Mouse (Mus musculus) midbrain, embryonic 16.5 days (tissue): ENCODE data around the gene Plxna4. TPM values are rescaled to one million over a fixed set of nuclear protein-coding genes. Genes with fewer than 3 reads are reported as not detected.

Source experiments
- ATAC-seq: fragments of 200-750 bp; cut with Nextera tagmentation; 2 replicates; pipeline ENCODE4 v1.8.0; 2017; ENCODE audit warnings: moderate TSS enrichment
- H3K27ac ChIP-seq: fragments of 300-500 bp; sonication (generic); 2 replicates; pipeline ENCODE4 v1.5.1; 2014; ENCODE audit warnings: mild to moderate bottlenecking, low read length, mixed read lengths
- H3K27me3 ChIP-seq: fragments of 300-500 bp; sonication (generic); 2 replicates; pipeline ENCODE4 v1.6.1; 2014; ENCODE audit warnings: low read depth, low read length, mixed read lengths; ENCODE audit not compliant: control insufficient read depth, insufficient read depth
- H3K36me3 ChIP-seq: fragments of 300-500 bp; sonication (generic); 2 replicates; pipeline ENCODE4 v1.6.1; 2014; ENCODE audit warnings: mild to moderate bottlenecking, low read length, moderate library complexity, mixed read lengths; ENCODE audit not compliant: control insufficient read depth, insufficient read depth
- H3K4me1 ChIP-seq: fragments of 300-500 bp; sonication (generic); 2 replicates; pipeline ENCODE4 v1.6.1; 2014; ENCODE audit warnings: mild to moderate bottlenecking, low read length, mixed read lengths; ENCODE audit not compliant: control insufficient read depth, insufficient read depth
- H3K4me2 ChIP-seq: fragments of 300-500 bp; sonication (generic); 2 replicates; pipeline ENCODE4 v1.6.1; 2014; ENCODE audit warnings: mild to moderate bottlenecking, low read length, mixed read lengths
- H3K4me3 ChIP-seq: fragments of 300-500 bp; sonication (generic); 2 replicates; pipeline ENCODE4 v1.5.1; 2014; ENCODE audit warnings: low read depth, mild to moderate bottlenecking, low read length, moderate library complexity, mixed read lengths
- H3K9ac ChIP-seq: fragments of 300-500 bp; sonication (generic); 2 replicates; pipeline ENCODE4 v1.6.1; 2014; ENCODE audit warnings: low read depth, low read length, mixed read lengths
- H3K9me3 ChIP-seq: fragments of 300-500 bp; sonication (generic); replicated peaks from 2 replicates; pipeline ENCODE4 v1.6.1; 2014; ENCODE audit warnings: mild to moderate bottlenecking, low read length, mixed read lengths; ENCODE audit not compliant: control insufficient read depth, poor library complexity, severe bottlenecking
- WGBS: fragments of 180-500 bp; shearing (Covaris S2); extraction: QIAGEN DNeasy Blood & Tissue Kit; methylation state at CpG from one replicate; pipeline ENCODE4 v1.1.7; 2014; 5-methylcytosine and 5-hydroxymethylcytosine counted together
- polyA plus RNA-seq: library from polyadenylated mRNA; unstranded; fragments of >200 nt; fragmentation: Nextera tagmentation; extraction: Ambion mirVana; gene quantifications from 2 replicates; pipeline ENCODE4 v1.2.1, GENCODE M21; 2015

Gene Plxna4
- polyA plus RNA-seq, 1 experiment from 2014 or later: 11.7 TPM

GRCm38 (mm10) chr6:32252168-32252567, 335.8 kb downstream of the Plxna4 start:
- Histone ChIP-seq H3K9ac (no peak overlapping the region), H3K36me3 (no peaks in the 10 kb centered on the region), H3K4me1 (peaks cover 9% of the 10 kb centered on the region), H3K4me3 (no peak overlapping the region), H3K4me2 (no peak overlapping the region), H3K27ac (0 out of 2 replicates have a peak overlapping the region, but pooled peaks have one; percentile 20), H3K9me3 (no peaks in the 10 kb centered on the region), H3K27me3 (no peaks in the 10 kb centered on the region)
- ATAC-seq: no peak
- 56% methylated on average over 7 of the region's 7 CpGs for WGBS

GRCm38 (mm10) chr6:32251674-32252073, 336.3 kb downstream of the Plxna4 start:
- no peaks in the 10 kb centered on the region for H3K27me3 ChIP-seq
- ATAC-seq: no peak
- H3K9ac ChIP-seq: no peak overlapping the region
- H3K36me3 ChIP-seq: no peaks in the 10 kb centered on the region
- H3K4me1 ChIP-seq: peaks cover 9% of the 10 kb centered on the region
- H3K4me3 ChIP-seq: no peak overlapping the region
- H3K4me2 ChIP-seq: no peak overlapping the region
- 75% methylated on average over 10 of the region's 10 CpGs for WGBS
- no peak overlapping the region for H3K27ac ChIP-seq
- no peaks in the 10 kb centered on the region for H3K9me3 ChIP-seq

DNA sequence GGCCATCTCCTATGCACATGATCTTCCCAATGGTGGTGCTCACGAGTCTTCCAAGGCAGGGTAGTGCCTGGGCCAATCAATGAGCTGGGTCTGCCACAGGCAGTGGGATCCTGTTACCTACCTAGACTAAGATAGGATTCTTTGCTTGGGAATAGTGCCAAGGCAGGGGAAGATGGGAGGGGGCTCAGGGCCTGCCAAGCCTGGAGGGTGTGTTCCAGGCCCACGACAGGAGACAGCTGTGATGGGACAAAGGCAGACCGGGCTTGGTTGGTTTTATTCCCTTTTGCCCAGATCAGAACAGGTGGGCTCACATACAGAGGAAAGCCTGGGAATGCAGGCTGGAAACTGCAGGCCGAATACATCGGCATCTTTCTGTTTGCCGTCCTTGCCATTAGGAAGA, 342.0 kb downstream of the Plxna4 start:
- no peak overlapping the region for H3K9ac ChIP-seq
- H3K36me3 ChIP-seq: no peaks in the 10 kb centered on the region
- no peak overlapping the region for H3K4me2 ChIP-seq
- H3K9me3 ChIP-seq: no peaks in the 10 kb centered on the region
- no peaks in the 10 kb centered on the region for H3K4me1 ChIP-seq
- WGBS: 67% methylated on average over 6 of the region's 6 CpGs
- no peaks in the 10 kb centered on the region for H3K27me3 ChIP-seq
- ATAC-seq: no peak
- H3K4me3 ChIP-seq: no peak overlapping the region
- H3K27ac ChIP-seq: no peak overlapping the region

DNA sequence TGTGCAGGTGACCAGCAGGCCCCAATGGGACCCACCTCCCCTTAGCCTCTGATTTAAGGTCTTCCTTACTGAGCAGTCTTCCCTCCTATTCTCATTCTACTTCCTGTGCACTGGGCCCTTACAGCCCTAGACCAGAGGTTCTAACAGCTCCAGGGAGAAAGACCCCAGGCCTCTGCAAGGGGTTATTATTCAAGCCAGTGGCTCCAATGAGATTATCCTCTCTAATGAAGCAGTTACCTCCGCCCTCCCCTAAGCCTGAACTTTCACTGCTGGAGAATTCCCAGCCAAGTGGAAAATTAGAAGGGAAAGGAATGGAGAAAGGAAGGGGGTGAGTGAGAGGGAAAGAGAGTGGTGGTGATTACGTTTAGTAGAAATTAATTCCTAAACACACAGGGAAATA, 345.0 kb downstream of the Plxna4 start:
- no peaks in the 10 kb centered on the region for H3K9me3 ChIP-seq
- 23% methylated on average over 2 of the region's 2 CpGs for WGBS
- H3K4me3 ChIP-seq: no peak overlapping the region
- H3K36me3 ChIP-seq: 0 out of 2 replicates have a peak, but pooled peaks cover 2% of the 10 kb centered on the region
- H3K27ac ChIP-seq: no peak overlapping the region
- no peak for ATAC-seq
- no peaks in the 10 kb centered on the region for H3K4me1 ChIP-seq
- H3K27me3 ChIP-seq: no peaks in the 10 kb centered on the region
- H3K9ac ChIP-seq: no peak overlapping the region
- no peak overlapping the region for H3K4me2 ChIP-seq

GRCm38 (mm10) chr6:32231383-32231782, 356.6 kb downstream of the Plxna4 start:
- no peaks in the 10 kb centered on the region; the same call in 1 of the 2 replicates for H3K4me1 ChIP-seq
- no peak overlapping the region for H3K4me3 ChIP-seq
- WGBS: 92% methylated on average over 2 of the region's 2 CpGs
- H3K9me3 ChIP-seq: no peaks in the 10 kb centered on the region
- no peak overlapping the region for H3K9ac ChIP-seq
- H3K27me3 ChIP-seq: no peaks in the 10 kb centered on the region
- H3K4me2 ChIP-seq: no peak overlapping the region
- H3K36me3 ChIP-seq: no peaks in the 10 kb centered on the region
- ATAC-seq: no peak
- no peak overlapping the region for H3K27ac ChIP-seq

GRCm38 (mm10) chr6:32226636-32227035, 361.4 kb downstream of the Plxna4 start:
- no peak for ATAC-seq
- H3K9ac ChIP-seq: no peak overlapping the region
- H3K4me1 ChIP-seq: no peaks in the 10 kb centered on the region
- H3K27ac ChIP-seq: no peak overlapping the region
- no peak overlapping the region for H3K4me3 ChIP-seq
- no peaks in the 10 kb centered on the region for H3K36me3 ChIP-seq
- no peaks in the 10 kb centered on the region for H3K9me3 ChIP-seq
- no peaks in the 10 kb centered on the region for H3K27me3 ChIP-seq
- no peak overlapping the region for H3K4me2 ChIP-seq
- 33% methylated on average over 1 of the region's 1 CpGs for WGBS

GRCm38 (mm10) chr6:32224007-32224703, 363.8 kb downstream of the Plxna4 start:
- Histone ChIP-seq H3K36me3 (no peaks in the 10 kb centered on the region), H3K4me2 (no peak overlapping the region), H3K9ac (no peak overlapping the region), H3K27ac (no peak overlapping the region), H3K9me3 (no peaks in the 10 kb centered on the region), H3K27me3 (no peaks in the 10 kb centered on the region), H3K4me3 (no peak overlapping the region), H3K4me1 (no peaks in the 10 kb centered on the region)
- ATAC-seq: no peak
- WGBS: 81% methylated on average over 7 of the region's 7 CpGs

DNA sequence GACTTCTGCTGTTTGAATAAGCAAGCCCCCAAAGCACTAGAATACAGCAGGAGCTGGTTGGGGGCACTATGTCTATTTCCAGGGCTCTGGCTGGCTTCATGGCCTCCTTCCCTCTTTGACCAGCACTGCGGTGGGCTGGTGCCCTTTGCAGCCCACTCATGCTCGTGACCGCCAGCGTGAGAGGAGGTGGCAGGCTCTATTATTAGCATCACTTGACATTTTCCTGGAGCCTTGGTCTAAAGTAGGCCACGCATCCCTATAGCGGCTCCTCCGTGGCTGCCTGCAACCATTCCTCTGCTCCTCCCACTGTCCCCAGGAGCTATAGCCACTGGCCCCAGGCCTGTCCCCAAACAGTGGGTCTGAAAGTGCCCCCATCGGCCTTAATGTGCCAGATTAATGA, 367.2 kb downstream of the Plxna4 start:
- no peak overlapping the region for H3K9ac ChIP-seq
- H3K36me3 ChIP-seq: no peaks in the 10 kb centered on the region
- no peaks in the 10 kb centered on the region for H3K9me3 ChIP-seq
- no peaks in the 10 kb centered on the region for H3K4me1 ChIP-seq
- no peak for ATAC-seq
- H3K27ac ChIP-seq: no peak overlapping the region
- H3K4me3 ChIP-seq: no peak overlapping the region
- no peak overlapping the region for H3K4me2 ChIP-seq
- H3K27me3 ChIP-seq: no peaks in the 10 kb centered on the region
- 84% methylated on average over 8 of the region's 8 CpGs for WGBS

DNA sequence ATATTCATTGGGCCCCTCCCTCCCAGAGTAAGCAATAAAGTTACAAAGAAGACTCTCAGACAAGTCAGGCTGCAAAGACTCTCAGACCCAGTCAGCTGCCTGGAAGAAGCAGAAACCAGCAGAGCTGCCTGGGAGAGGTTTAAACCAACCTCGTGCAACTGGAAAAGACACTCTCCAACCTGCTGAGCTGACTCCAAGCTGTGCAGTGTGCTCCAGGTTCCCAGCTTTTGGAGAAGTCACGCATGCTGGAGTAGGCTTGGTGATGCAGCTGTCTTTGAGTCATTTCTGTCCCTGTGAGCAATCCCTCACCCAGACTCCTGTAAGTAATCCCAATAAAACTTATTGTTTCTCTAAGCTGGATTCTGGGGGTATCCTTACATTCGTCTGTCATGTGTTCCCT, 369.4 kb downstream of the Plxna4 start:
- ATAC-seq: no peak
- Histone ChIP-seq H3K9me3 (no peaks in the 10 kb centered on the region), H3K36me3 (no peaks in the 10 kb centered on the region), H3K9ac (no peak overlapping the region), H3K4me3 (no peak overlapping the region), H3K27me3 (no peaks in the 10 kb centered on the region), H3K4me2 (no peak overlapping the region), H3K4me1 (no peaks in the 10 kb centered on the region), H3K27ac (no peak overlapping the region)
- 87% methylated on average over 3 of the region's 3 CpGs for WGBS
